Mouse (Mus musculus): ENCODE data around the gene Tmem91.

GRCm38 (mm10) chr7:25639754-25640153, 35.2 kb downstream of the Tmem91 start:
- TF ChIP-seq CTCF (IDR thresholded peaks at IDR 0.05; ENCODE audit: insufficient read depth, low read length) (no peak), POLR2A (IDR thresholded peaks at IDR 0.05; ENCODE audit: borderline replicate concordance, extremely low read depth, low read depth, low read length) (no peak)

Data from lung, adult 2 months (tissue).